Mouse (Mus musculus): ENCODE data around the gene Gpr89. TPM values are rescaled to one million over a fixed set of nuclear protein-coding genes. Genes with fewer than 3 reads are reported as not detected.

Gene Gpr89
- 7.8 and 7.9 TPM in 2 replicates for polyA plus RNA-seq (2012; rRNA removed)

GRCm38 (mm10) chr3:96904851-96905541, at the start of gene Gpr89:
Gene Gpr89, minus strand, starts transcription at chr3:96905346.

GRCm38 (mm10) chr3:96925920-96926319, 20.8 kb upstream of the Gpr89 start, which contains the start of gene Gja8:
Gene Gja8, minus strand, starts transcription at chr3:96926020.

GRCm38 (mm10) chr3:96904393-96904792, 753 bp downstream of the Gpr89 start, which contains the start of gene Gja5:
Gene Gja5, plus strand, starts transcription at chr3:96904693.

GRCm38 (mm10) chr3:96828984-96829383, 76.2 kb downstream of the Gpr89 start, which contains the start of the genes Pdzk1 and Cd160:
Gene Pdzk1, plus strand, starts transcription at chr3:96829284.
Gene Cd160, minus strand, starts transcription at chr3:96829351.

Other genes with a start within 250 kb of the Gpr89 start
- 0.34 and 0.50 TPM in 2 replicates for gene Ankrd35, start 235.2 kb downstream of the Gpr89 start, polyA plus RNA-seq (2012; rRNA removed)
- 5.5 and 6.9 TPM in 2 replicates for gene Pias3, start 209.0 kb downstream of the Gpr89 start, polyA plus RNA-seq (2012; rRNA removed)
- 0.32 and 0.43 TPM in 2 replicates for gene Nudt17, start 196.8 kb downstream of the Gpr89 start, polyA plus RNA-seq (2012; rRNA removed)
- gene Polr3c, start 177.7 kb downstream of the Gpr89 start, polyA plus RNA-seq (2012; rRNA removed) = 18.6 and 20.2 TPM in 2 replicates
- 14.4 and 15.0 TPM in 2 replicates for gene Rnf115, start 177.7 kb downstream of the Gpr89 start, polyA plus RNA-seq (2012; rRNA removed)
- 32.2 and 37.5 TPM in 2 replicates for gene Pdzk1, start 76.1 kb downstream of the Gpr89 start, polyA plus RNA-seq (2012; rRNA removed)
- gene Cd160, start 76.0 kb downstream of the Gpr89 start, polyA plus RNA-seq (2012; rRNA removed) = 0.31 and 0.60 TPM in 2 replicates
- 2.7 and 3.2 TPM in 2 replicates for gene Gja5, start 653 bp downstream of the Gpr89 start, polyA plus RNA-seq (2012; rRNA removed)
- gene Gja8, start 20.7 kb upstream of the Gpr89 start, polyA plus RNA-seq (2012; rRNA removed) = not detected in 2 replicates

All from liver, embryonic 18 days (tissue).